ENCODE assay signal across 10 mouse cellular contexts in the genomic region with DNA sequence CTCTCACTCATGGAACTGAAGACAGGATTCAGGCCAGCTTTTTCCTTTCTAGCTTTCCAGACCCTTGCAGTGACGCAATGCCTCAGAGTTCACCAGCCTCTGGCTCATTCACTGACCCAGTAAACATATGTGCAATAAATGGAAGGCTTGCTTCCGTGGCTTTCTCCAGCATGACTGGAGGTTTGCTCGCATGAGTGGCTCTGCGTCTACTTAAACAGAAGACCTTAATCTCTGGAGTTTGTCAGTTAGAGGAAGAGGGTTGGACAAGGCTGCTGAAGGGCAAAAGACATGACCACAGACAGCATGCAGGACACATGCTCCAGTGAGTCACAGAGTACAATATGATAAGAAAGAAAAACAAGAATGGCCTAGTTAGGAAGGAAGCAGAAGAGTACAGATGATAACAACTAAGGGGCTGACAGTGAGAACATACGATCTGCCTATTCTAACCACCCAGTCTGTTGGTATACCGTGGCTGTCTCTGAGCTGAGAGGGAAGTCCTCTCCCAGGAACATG. TPM values are rescaled to one million over a fixed set of nuclear protein-coding genes. Genes with fewer than 3 reads are reported as not detected.
DNase-seq lines count a peak whose midpoint lies in the region; ATAC-seq and TF ChIP-seq lines count a peak whose summit lies in the region.
"Had no signal": no experiment of that assay in that cellular context is flagged by ENCODE, and none has a peak within 500 bp of the region (broad histone marks: within the 10 kb centered on the region; RNA-seq: fewer than 3 reads in every experiment).

No protein-coding gene starts in this region.

- H3K27ac ChIP-seq in lung, postnatal 0 days (ENCODE audit: low read length): no peak overlapping the region
- H3K27ac ChIP-seq in heart, embryonic 14.5 days (replicated peaks in 1 of 2; ENCODE audit: control insufficient read depth in 1 of 2, insufficient read depth in 1 of 2, low read depth in 2 of 2, low read length in 2 of 2): peak overlapping the region; percentile 42 to 57
- H3K27ac ChIP-seq in stomach, postnatal 0 days (replicated peaks): no peak overlapping the region
- H3K27ac ChIP-seq in midbrain, embryonic 11.5 days (ENCODE audit: low read depth, low read length): no peak overlapping the region

- WGBS in lung, postnatal 0 days: 41% methylated on average over 6 of the region's 6 CpGs
- WGBS in heart, embryonic 14.5 days: 12% methylated on average over 6 of the region's 6 CpGs
- 40% methylated on average over 6 of the region's 6 CpGs for WGBS in stomach, postnatal 0 days
- WGBS in midbrain, embryonic 11.5 days: 54% methylated on average over 6 of the region's 6 CpGs

- no peaks in the 10 kb centered on the region for H3K36me3 ChIP-seq in lung, postnatal 0 days (ENCODE audit: insufficient read depth, low read length)
- H3K36me3 ChIP-seq in heart, embryonic 14.5 days (ENCODE audit: control insufficient read depth, insufficient read depth, low read length): no peaks in the 10 kb centered on the region
- H3K36me3 ChIP-seq in stomach, postnatal 0 days (ENCODE audit: control insufficient read depth, insufficient read depth, low read length): no peaks in the 10 kb centered on the region
- H3K36me3 ChIP-seq in midbrain, embryonic 11.5 days (ENCODE audit: control insufficient read depth, insufficient read depth, low read length): no peaks in the 10 kb centered on the region

- peak; percentile 62 for DNase-seq in lung, postnatal 0 days (ENCODE audit: low spot score)
- DNase-seq in lung, postnatal 14 days: no peak
- peak; percentile 30 for DNase-seq in liver
- no peak for DNase-seq in stomach, postnatal 0 days (ENCODE audit: low spot score)
- DNase-seq in midbrain, embryonic 11.5 days (ENCODE audit: low spot score, missing footprints): no peak
- no peak for DNase-seq in layer of hippocampus, adult 18-20 months (ENCODE audit: low spot score in 2 of 2)
- no peak for DNase-seq in urinary bladder, postnatal 25 days (ENCODE audit: low spot score)

- no peaks in the 10 kb centered on the region for H3K9me3 ChIP-seq in lung, postnatal 0 days (ENCODE audit: low read length)
- H3K9me3 ChIP-seq in heart, embryonic 14.5 days (ENCODE audit: control insufficient read depth, low read length): no peaks in the 10 kb centered on the region
- no peaks in the 10 kb centered on the region for H3K9me3 ChIP-seq in stomach, postnatal 0 days (ENCODE audit: control insufficient read depth, low read length)
- no peaks in the 10 kb centered on the region for H3K9me3 ChIP-seq in midbrain, embryonic 11.5 days (ENCODE audit: control insufficient read depth, low read length)

- ATAC-seq in lung, postnatal 0 days: peak; percentile 62
- ATAC-seq in heart, embryonic 14.5 days (ENCODE audit: insufficient number of reproducible peaks, insufficient read depth, low FRiP score, low read depth): peak; percentile 82
- ATAC-seq in stomach, postnatal 0 days (ENCODE audit: low FRiP score, low TSS enrichment): peak; percentile 70
- no peak for ATAC-seq in midbrain, embryonic 11.5 days (ENCODE audit: low FRiP score)

- TF ChIP-seq EP300 in lung, postnatal 0 days (IDR thresholded peaks at IDR 0.05): no peak
- TF ChIP-seq EP300 in stomach, postnatal 0 days (optimal IDR thresholded peaks at IDR 0.05): no peak

- H3K27me3 ChIP-seq in lung, postnatal 0 days (replicated peaks; ENCODE audit: insufficient read depth, low read length): no peaks in the 10 kb centered on the region
- H3K27me3 ChIP-seq in heart, embryonic 14.5 days (ENCODE audit: control insufficient read depth, insufficient read depth, low read length): no peaks in the 10 kb centered on the region
- no peaks in the 10 kb centered on the region for H3K27me3 ChIP-seq in stomach, postnatal 0 days (ENCODE audit: control insufficient read depth, insufficient read depth, low read length)
- H3K27me3 ChIP-seq in midbrain, embryonic 11.5 days (ENCODE audit: control insufficient read depth, insufficient read depth, low read length): no peaks in the 10 kb centered on the region

- no peak overlapping the region for H3K9ac ChIP-seq in lung, postnatal 0 days (replicated peaks; ENCODE audit: low read depth)
- H3K9ac ChIP-seq in heart, embryonic 14.5 days (ENCODE audit: low read length): no peak overlapping the region
- H3K9ac ChIP-seq in stomach, postnatal 0 days (ENCODE audit: low read length): no peak overlapping the region
- no peak overlapping the region for H3K9ac ChIP-seq in midbrain, embryonic 11.5 days (ENCODE audit: low read length)

- no peaks in the 10 kb centered on the region for H3K4me1 ChIP-seq in lung, postnatal 0 days (ENCODE audit: insufficient read depth, low read depth, low read length)
- H3K4me1 ChIP-seq in heart, embryonic 14.5 days (ENCODE audit: control insufficient read depth in 2 of 2, insufficient read depth in 2 of 2, low read length in 2 of 2): peaks cover 13 to 29% of the 10 kb centered on the region in 2 experiments
- no peaks in the 10 kb centered on the region for H3K4me1 ChIP-seq in stomach, postnatal 0 days (replicated peaks; ENCODE audit: control insufficient read depth, insufficient read depth)
- H3K4me1 ChIP-seq in midbrain, embryonic 11.5 days (ENCODE audit: control insufficient read depth, insufficient read depth, low read length): peaks cover 2% of the 10 kb centered on the region; the same call in 1 of the 2 replicates

- TF ChIP-seq CTCF in lung, postnatal 0 days (IDR thresholded peaks at IDR 0.05): no peak
- TF ChIP-seq CTCF in stomach, postnatal 0 days (IDR thresholded peaks at IDR 0.05; ENCODE audit: low read depth): no peak

- H3K4me2 ChIP-seq in lung, postnatal 0 days (replicated peaks; ENCODE audit: low read depth, low read length): no peak overlapping the region
- H3K4me2 ChIP-seq in heart, embryonic 14.5 days (ENCODE audit: low read length): no peak overlapping the region
- H3K4me2 ChIP-seq in stomach, postnatal 0 days (replicated peaks; ENCODE audit: low read depth): no peak overlapping the region
- no peak overlapping the region for H3K4me2 ChIP-seq in midbrain, embryonic 11.5 days

- H3K4me3 ChIP-seq in lung, postnatal 0 days (ENCODE audit: low read depth, low read length): no peak overlapping the region
- H3K4me3 ChIP-seq in heart, embryonic 14.5 days (ENCODE audit: control insufficient read depth in 1 of 2, insufficient read depth in 1 of 2, low read depth in 1 of 2, low read length in 2 of 2): no peak overlapping the region
- no peak overlapping the region for H3K4me3 ChIP-seq in stomach, postnatal 0 days (ENCODE audit: low read depth, low read length)
- no peak overlapping the region for H3K4me3 ChIP-seq in midbrain, embryonic 11.5 days (ENCODE audit: low read depth, low read length)

RNA-seq across cellular contexts. Expression of gene Slc17a4, which starts 1.0 kb away (rescaled TPM):
- polyA plus RNA-seq in lung, postnatal 0 days (2015; fragmentation: Nextera tagmentation; extraction: Ambion mirVana): not detected in 2 replicates
- polyA plus RNA-seq in heart, embryonic 14.5 days (2014; fragmentation: Nextera tagmentation; extraction: Ambion mirVana): not detected in 2 replicates
- polyA plus RNA-seq in stomach, postnatal 0 days (2015; fragmentation: Nextera tagmentation; extraction: Ambion mirVana): 0.07 and 0.21 TPM in 2 replicates
- not detected in 2 replicates for polyA plus RNA-seq in midbrain, embryonic 11.5 days (2014; fragmentation: Nextera tagmentation; extraction: Ambion mirVana)
- not detected for total RNA-seq in layer of hippocampus, adult 18-20 months (2021)
- total RNA-seq: ES-E14 had no signal
- polyA plus RNA-seq: limb, embryonic 14.5 days had no signal

RNA-seq across cellular contexts. Expression of gene Hist1h2ba, which starts 20.1 kb away (rescaled TPM):
- polyA plus RNA-seq in lung, postnatal 0 days (2015; fragmentation: Nextera tagmentation; extraction: Ambion mirVana): not detected in 2 replicates
- not detected in 2 replicates for polyA plus RNA-seq in heart, embryonic 14.5 days (2014; fragmentation: Nextera tagmentation; extraction: Ambion mirVana)
- polyA plus RNA-seq in stomach, postnatal 0 days (2015; fragmentation: Nextera tagmentation; extraction: Ambion mirVana): not detected in 2 replicates
- polyA plus RNA-seq in midbrain, embryonic 11.5 days (2014; fragmentation: Nextera tagmentation; extraction: Ambion mirVana): not detected in 2 replicates
- total RNA-seq in layer of hippocampus, adult 18-20 months (2021): not detected
- polyA plus RNA-seq: limb, embryonic 14.5 days had no signal

RNA-seq across cellular contexts. Expression of gene Hist1h2aa, which starts 20.4 kb away (rescaled TPM):
- not detected in 2 replicates for polyA plus RNA-seq in lung, postnatal 0 days (2015; fragmentation: Nextera tagmentation; extraction: Ambion mirVana)
- polyA plus RNA-seq in heart, embryonic 14.5 days (2014; fragmentation: Nextera tagmentation; extraction: Ambion mirVana): not detected in 2 replicates
- not detected in 2 replicates for polyA plus RNA-seq in stomach, postnatal 0 days (2015; fragmentation: Nextera tagmentation; extraction: Ambion mirVana)
- not detected in 2 replicates for polyA plus RNA-seq in midbrain, embryonic 11.5 days (2014; fragmentation: Nextera tagmentation; extraction: Ambion mirVana)
- total RNA-seq in layer of hippocampus, adult 18-20 months (2021): not detected
- polyA plus RNA-seq: limb, embryonic 14.5 days had no signal

RNA-seq across cellular contexts. Expression of gene Slc17a1, which starts 46.3 kb away (rescaled TPM):
- polyA plus RNA-seq in lung, postnatal 0 days (2015; fragmentation: Nextera tagmentation; extraction: Ambion mirVana): not detected in 2 replicates
- not detected in 2 replicates for polyA plus RNA-seq in heart, embryonic 14.5 days (2014; fragmentation: Nextera tagmentation; extraction: Ambion mirVana)
- polyA plus RNA-seq in stomach, postnatal 0 days (2015; fragmentation: Nextera tagmentation; extraction: Ambion mirVana): not detected in 2 replicates
- 0.08 TPM in 1 of 2 replicates, not detected in the other for polyA plus RNA-seq in midbrain, embryonic 11.5 days (2014; fragmentation: Nextera tagmentation; extraction: Ambion mirVana)
- not detected for total RNA-seq in layer of hippocampus, adult 18-20 months (2021)
- total RNA-seq: ES-E14 had no signal

Comparison
In these comparisons a context has a peak if more than half of its experiments do, and no peak if none do; other contexts are left out.
1. DNase-seq: peak in lung, postnatal 0 days (single experiment) and liver (single experiment); none in lung, postnatal 14 days (single experiment), stomach, postnatal 0 days (single experiment), midbrain, embryonic 11.5 days (single experiment), layer of hippocampus, adult 18-20 months (0 of 2) and urinary bladder, postnatal 25 days (single experiment).
2. H3K27ac ChIP-seq: peak in heart, embryonic 14.5 days (2 of 2); none in lung, postnatal 0 days (single experiment), stomach, postnatal 0 days (single experiment) and midbrain, embryonic 11.5 days (single experiment).